Mouse (Mus musculus) liver, embryonic 14.5 days (tissue): Measurements from ENCODE around the gene Atg5.

Source experiments
- CTCF ChIP-seq: IDR thresholded peaks from 2 replicates; pipeline ENCODE4 v1.5.1; 2016; ENCODE audit warnings: antibody characterized with exemption, low read depth, control low read depth
- EP300 ChIP-seq: IDR thresholded peaks from 2 replicates; pipeline ENCODE4 v1.6.1; 2016; ENCODE audit warnings: antibody characterized with exemption, low read depth

DNA sequence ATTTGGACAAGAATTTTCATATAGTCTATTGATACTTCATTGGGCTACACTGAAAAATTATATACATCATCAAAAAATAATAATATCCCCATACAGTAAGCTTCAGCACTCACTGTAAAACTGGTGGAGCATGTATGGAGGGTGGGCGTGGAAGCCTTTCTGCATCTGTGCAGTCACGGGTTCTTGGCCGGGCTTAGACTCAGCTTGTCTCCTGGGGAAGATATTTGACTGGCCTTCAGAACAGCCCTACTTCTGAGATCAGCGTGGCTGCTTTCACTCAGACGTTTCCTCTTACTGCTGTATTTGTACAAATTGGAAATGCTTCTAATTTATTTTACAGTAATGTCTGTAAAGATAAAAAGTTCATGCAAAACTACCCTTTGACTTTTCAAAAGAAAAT lies 71.2 kb downstream of the Atg5 start:
- no peak for TF ChIP-seq CTCF
- TF ChIP-seq EP300: no peak
